Mouse (Mus musculus) T-cell, adult 66 days (primary cell): ENCODE results near the gene Skp2. TPM values are rescaled to one million over a fixed set of nuclear protein-coding genes. Genes with fewer than 3 reads are reported as not detected.

Source experiments
- total RNA-seq, 2 experiments: library from RNA; stranded (reverse); gene quantifications; 3 replicates in 1 of 2; 4 replicates in 1 of 2; pipeline ENCODE4 v1.2.4; 2023

The Skp2 gene
- 1 to 10 TPM; 3.8 to 4.5 TPM for total RNA-seq

DNA sequence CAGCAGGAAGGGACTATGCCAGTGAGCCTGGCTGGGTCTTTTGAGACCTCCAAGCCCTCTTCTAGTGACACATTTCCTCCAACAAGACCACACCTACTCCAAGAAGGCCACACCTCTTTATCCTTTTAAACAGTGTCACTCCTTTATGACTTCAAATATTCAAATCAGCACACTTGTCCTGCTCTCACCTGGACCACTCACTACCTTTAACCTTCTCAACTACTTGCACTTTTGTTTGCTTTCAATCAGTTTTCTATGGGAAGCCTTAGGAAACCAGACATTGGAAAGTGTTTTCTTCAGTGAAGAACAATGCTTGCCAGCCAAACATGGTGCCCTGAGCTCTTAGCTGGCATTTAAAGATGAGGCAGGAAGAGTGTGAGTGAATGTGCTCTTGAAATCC, at the start of gene Skp2:
Skp2 (minus strand) TSS at position 101 of the 400 bp plus-strand sequence.

DNA sequence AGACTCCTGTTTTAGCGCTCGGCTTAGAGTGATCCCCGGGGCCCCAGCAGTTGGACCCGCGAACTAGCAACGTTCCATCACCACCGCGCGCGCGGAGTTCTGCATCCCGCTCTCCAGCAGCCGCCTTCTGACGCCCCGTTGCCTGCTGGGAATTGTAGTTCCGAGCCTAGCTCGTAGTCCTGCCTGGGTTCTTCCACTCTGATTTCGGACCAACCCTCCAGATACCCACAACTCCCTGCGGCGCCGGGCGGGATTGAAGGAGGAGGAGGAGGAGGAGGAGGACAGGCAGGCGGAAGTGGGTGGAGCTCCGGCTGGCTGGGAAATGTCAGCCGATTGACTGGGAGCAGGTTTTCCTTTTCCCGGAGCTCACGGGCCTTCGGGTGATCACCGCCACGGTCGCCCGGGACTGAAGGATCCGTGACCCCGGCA, 15.0 kb downstream of the Skp2 start, which contains the start of gene Lmbrd2:
Lmbrd2 (plus strand) TSS at position 299 of the 429 bp plus-strand sequence.

DNA sequence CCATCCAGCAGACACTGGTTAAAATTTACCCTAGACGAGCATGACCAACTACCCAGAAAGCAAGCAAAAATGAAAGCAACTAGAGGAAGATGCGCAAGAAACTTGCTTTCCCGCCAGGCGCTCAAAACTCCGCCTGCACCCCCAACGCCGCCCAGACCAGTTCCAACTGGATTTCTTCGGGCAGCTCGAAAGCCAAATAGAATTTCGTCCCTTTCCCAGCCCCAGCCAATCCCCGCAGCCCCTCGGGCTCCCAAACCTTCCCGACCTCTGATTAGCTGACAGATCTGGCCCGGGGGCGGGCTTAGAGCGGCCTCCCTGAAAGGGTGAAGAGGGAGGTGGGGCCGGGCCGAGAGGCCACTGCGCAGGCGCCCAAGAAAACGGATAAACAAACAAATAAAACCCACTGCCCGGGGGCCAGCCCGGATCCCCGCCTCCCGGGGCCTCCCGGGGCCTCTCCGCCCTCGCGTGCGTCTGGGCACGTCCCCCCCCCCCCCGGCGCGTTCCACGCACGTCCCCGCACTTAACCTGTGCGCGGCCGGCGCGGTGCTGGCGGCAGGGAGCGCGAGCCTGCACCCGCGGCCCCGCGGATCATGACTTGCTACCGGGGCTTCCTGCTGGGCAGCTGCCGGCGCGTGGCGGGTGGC, 84.2 kb downstream of the Skp2 start, which contains the start of gene Nadk2:
Nadk2 (plus strand) TSS at position 349 of the 644 bp plus-strand sequence.

Other genes starting within 250 kb of the Skp2 start
- not detected for gene Ranbp3l, start 187.5 kb downstream of the Skp2 start, total RNA-seq
- 10 to 100 TPM; 13.7 to 22.8 TPM for gene Nadk2, start 84.2 kb downstream of the Skp2 start, total RNA-seq
- gene Lmbrd2, start 14.9 kb downstream of the Skp2 start, total RNA-seq: 10 to 100 TPM; 11.4 to 16.0 TPM
- gene Ugt3a1, start 121.5 kb upstream of the Skp2 start, total RNA-seq: not detected
- gene Ugt3a2, start 180.1 kb upstream of the Skp2 start, total RNA-seq: not detected